Mouse (Mus musculus) limb, embryonic 14.5 days (tissue): Measurements from ENCODE around the gene Hdac9. TPM values are rescaled to one million over a fixed set of nuclear protein-coding genes. Genes with fewer than 3 reads are reported as not detected.
A peak's percentile ranks its signal among the peaks of the same experiment; 100 is the strongest.

Experiments
- ATAC-seq: fragments of 200-750 bp; cut with Nextera tagmentation; 2 replicates; pipeline ENCODE4 v1.8.0; 2017; ENCODE audit warnings: low read depth, moderate number of reproducible peaks, moderate TSS enrichment; ENCODE audit not compliant: low FRiP score
- DNase-seq: peaks from one replicate; pipeline ENCODE4 v3.0.0-alpha.2; 2015; ENCODE audit warnings: low spot score
- H3K27ac ChIP-seq: fragments of 300-500 bp; sonication (generic); replicated peaks from 2 replicates; pipeline ENCODE4 v1.5.1; 2014; ENCODE audit warnings: low read depth, mild to moderate bottlenecking, low read length, moderate library complexity, mixed read lengths
- H3K27me3 ChIP-seq: fragments of 300-500 bp; sonication (generic); 2 replicates; pipeline ENCODE4 v1.6.1; 2014; ENCODE audit warnings: low read length, mixed read lengths; ENCODE audit not compliant: control insufficient read depth, insufficient read depth
- H3K36me3 ChIP-seq: fragments of 300-500 bp; sonication (generic); 2 replicates; pipeline ENCODE4 v1.6.1; 2014; ENCODE audit warnings: mild to moderate bottlenecking, low read length, moderate library complexity, mixed read lengths; ENCODE audit not compliant: control insufficient read depth, insufficient read depth
- H3K4me1 ChIP-seq: fragments of 300-500 bp; sonication (generic); 2 replicates; pipeline ENCODE4 v1.6.1; 2014; ENCODE audit warnings: antibody characterized with exemption, low read length, mixed read lengths; ENCODE audit not compliant: control insufficient read depth, insufficient read depth
- H3K4me2 ChIP-seq: fragments of 300-500 bp; sonication (generic); replicated peaks from 2 replicates; pipeline ENCODE4 v1.6.1; 2014; ENCODE audit warnings: low read depth, mild to moderate bottlenecking, low read length, moderate library complexity; ENCODE audit not compliant: severe bottlenecking
- H3K4me3 ChIP-seq: fragments of 300-500 bp; sonication (generic); replicated peaks from 2 replicates; pipeline ENCODE4 v1.5.1; 2014; ENCODE audit warnings: low read length
- H3K9ac ChIP-seq: fragments of 300-500 bp; sonication (generic); 2 replicates; pipeline ENCODE4 v1.6.1; 2014; ENCODE audit warnings: mild to moderate bottlenecking, low read depth, low read length, moderate library complexity; ENCODE audit not compliant: severe bottlenecking
- H3K9me3 ChIP-seq: fragments of 300-500 bp; sonication (generic); 2 replicates; pipeline ENCODE4 v1.6.1; 2016; ENCODE audit warnings: low read length; ENCODE audit not compliant: control insufficient read depth
- POLR2A ChIP-seq: fragments of 200-500 bp; IDR thresholded peaks from 2 replicates; pipeline ENCODE4 v1.8.0; 2012; ENCODE audit warnings: inconsistent platforms, mild to moderate bottlenecking, moderate library complexity, borderline replicate concordance; ENCODE audit not compliant: insufficient read depth, insufficient read length; ENCODE audit errors: extremely low read depth
- WGBS: fragments of 180-500 bp; shearing (Covaris S2); extraction: QIAGEN DNeasy Blood & Tissue Kit; methylation state at CpG from one replicate; pipeline ENCODE4 v1.1.7; 2014; 5-methylcytosine and 5-hydroxymethylcytosine counted together
- polyA plus RNA-seq, 2 experiments: library from polyadenylated mRNA; depleted of rRNA in 1 of 2; stranded (reverse) in 1 of 2; unstranded in 1 of 2; fragments of >200 nt; fragmentation: Nextera tagmentation in 1 of 2; extraction: Ambion mirVana in 1 of 2; gene quantifications; 2 replicates each; pipeline versions ENCODE4 v1.2.1 to v1.2.3; 2012 to 2014

The Hdac9 gene
- polyA plus RNA-seq, 2 experiments, result 7.8 to 9.7 TPM

DNA sequence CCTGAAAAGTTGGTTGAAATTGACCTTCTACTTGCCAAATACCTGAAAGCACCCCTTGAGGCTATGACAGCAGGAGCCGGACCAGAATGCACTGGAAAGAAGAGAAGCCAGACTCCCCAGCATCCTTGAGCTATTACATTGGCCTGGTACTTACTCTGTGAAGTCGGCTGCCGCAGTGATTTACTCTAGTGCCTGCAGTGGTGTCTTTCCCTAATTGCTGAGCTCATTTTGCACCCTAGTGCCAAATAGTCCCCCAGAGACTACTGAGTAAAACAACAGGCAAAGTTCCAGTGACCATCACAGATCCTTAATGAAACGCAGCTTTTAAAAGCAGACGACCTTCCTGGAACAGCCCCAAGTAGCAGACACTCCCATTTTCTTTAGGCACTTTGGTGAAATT lies 761.2 kb downstream of the Hdac9 start:
- WGBS, result 11% methylated on average over 5 of the region's 5 CpGs
- TF ChIP-seq POLR2A, result no peak
- H3K9me3 ChIP-seq, result no peaks in the 10 kb centered on the region
- ATAC-seq (peak; percentile 80), DNase-seq (peak; percentile 69)
- 0 out of 2 replicates have a peak overlapping the region, but pooled peaks have one; percentile 56 for H3K27ac ChIP-seq
- H3K4me2 ChIP-seq, result no peak overlapping the region
- H3K4me1 ChIP-seq, result peaks cover 16% of the 10 kb centered on the region
- no peak overlapping the region for H3K4me3 ChIP-seq
- no peaks in the 10 kb centered on the region for H3K27me3 ChIP-seq
- H3K9ac ChIP-seq, result no peak overlapping the region
- H3K36me3 ChIP-seq, result no peaks in the 10 kb centered on the region

DNA sequence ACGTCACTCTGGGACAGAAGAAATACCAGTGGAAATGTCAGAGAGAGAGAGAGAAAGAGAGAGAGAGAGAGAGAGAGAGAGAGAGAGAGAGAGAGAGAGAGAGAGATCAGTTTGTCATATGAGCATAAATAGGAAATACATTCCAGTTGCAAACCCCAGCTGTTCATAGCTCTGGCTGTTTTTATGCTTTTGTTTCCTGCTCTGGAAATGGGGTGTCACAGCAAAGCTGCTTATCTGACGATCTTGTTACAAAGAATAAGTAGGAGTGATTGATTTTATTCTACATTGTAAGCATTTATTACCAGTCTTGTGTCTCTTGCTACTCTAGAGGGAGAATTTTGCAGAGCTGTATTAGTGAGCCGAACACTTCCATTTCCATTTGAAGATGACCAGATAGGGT lies 762.1 kb downstream of the Hdac9 start:
- Histone ChIP-seq H3K4me1 (peaks cover 16% of the 10 kb centered on the region), H3K36me3 (no peaks in the 10 kb centered on the region), H3K27me3 (no peaks in the 10 kb centered on the region), H3K9ac (no peak overlapping the region), H3K4me2 (no peak overlapping the region), H3K9me3 (no peaks in the 10 kb centered on the region), H3K27ac (no peak overlapping the region), H3K4me3 (no peak overlapping the region)
- DNase-seq (no peak), ATAC-seq (no peak)
- no peak for TF ChIP-seq POLR2A
- WGBS, result 49% methylated on average over 3 of the region's 3 CpGs

DNA sequence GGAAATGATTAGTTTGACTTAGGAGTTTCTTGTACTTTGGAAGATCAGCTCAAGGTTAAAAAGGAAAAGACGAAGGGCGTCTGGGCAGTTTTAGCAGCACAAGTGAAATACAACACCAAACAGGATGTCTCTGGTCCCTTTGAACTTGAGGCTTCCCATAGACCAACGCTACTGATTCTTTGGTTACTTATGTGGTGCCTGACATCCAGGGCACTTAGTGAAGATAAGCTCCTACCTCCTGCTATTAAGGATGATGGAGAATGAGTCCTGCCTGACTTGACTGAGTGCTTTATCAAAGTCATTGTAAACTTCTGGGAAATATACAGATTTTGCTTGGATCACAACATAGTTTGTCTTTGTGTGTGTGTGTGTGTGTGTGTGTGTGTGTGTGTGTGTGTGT lies 765.6 kb downstream of the Hdac9 start:
- TF ChIP-seq POLR2A, result no peak
- DNase-seq (no peak), ATAC-seq (no peak)
- no peaks in the 10 kb centered on the region for H3K9me3 ChIP-seq
- H3K9ac ChIP-seq, result no peak overlapping the region
- peaks cover 15% of the 10 kb centered on the region for H3K4me1 ChIP-seq
- H3K27ac ChIP-seq, result no peak overlapping the region
- WGBS, result 22% methylated on average over 3 of the region's 3 CpGs
- no peak overlapping the region for H3K4me2 ChIP-seq
- no peaks in the 10 kb centered on the region for H3K36me3 ChIP-seq
- H3K4me3 ChIP-seq, result no peak overlapping the region
- H3K27me3 ChIP-seq, result no peaks in the 10 kb centered on the region

DNA sequence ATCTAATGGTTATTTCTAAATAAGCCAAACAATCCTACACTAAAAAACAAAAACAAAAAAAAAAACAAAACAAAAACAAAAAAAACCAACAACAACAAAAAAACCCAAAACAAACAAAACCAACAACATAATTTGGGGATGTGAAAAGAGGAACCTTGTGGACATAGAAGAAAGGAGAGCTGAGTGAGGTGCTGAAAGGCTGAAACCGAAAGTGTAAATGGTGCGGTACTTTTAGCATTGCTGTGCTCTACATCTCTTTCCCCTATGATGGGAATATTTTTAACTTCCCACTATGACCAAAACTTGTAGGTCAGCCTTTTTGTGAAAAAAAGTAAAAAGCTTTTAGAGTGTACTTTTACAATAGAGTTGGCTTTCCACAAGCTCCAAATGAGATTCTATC lies 774.2 kb downstream of the Hdac9 start:
- no peak overlapping the region for H3K9ac ChIP-seq
- ATAC-seq (no peak), DNase-seq (no peak)
- WGBS, result 89% methylated on average over 2 of the region's 2 CpGs
- H3K36me3 ChIP-seq, result no peaks in the 10 kb centered on the region
- no peaks in the 10 kb centered on the region for H3K27me3 ChIP-seq
- no peak overlapping the region for H3K27ac ChIP-seq
- no peak for TF ChIP-seq POLR2A
- H3K4me2 ChIP-seq, result no peak overlapping the region
- no peak overlapping the region for H3K4me3 ChIP-seq
- H3K4me1 ChIP-seq, result no peaks in the 10 kb centered on the region
- H3K9me3 ChIP-seq, result no peaks in the 10 kb centered on the region

DNA sequence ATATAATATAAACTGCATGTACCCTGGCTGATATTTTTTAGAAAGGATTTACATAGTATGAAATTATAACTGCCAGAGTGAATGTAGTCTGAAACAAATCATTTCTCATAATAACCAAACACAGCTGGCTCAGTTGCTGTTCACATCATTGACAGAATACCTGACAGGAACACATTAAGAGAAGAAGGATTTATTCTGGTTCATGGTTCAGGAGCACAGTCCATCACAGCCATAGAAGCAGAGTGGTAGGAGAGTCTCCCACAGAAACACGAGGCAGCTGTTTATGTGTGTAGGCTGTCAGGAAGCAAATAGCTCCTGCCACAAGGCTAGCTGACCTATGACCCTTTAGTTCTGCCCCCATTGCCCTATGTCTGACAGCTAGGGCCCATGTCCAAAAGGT lies 803.6 kb downstream of the Hdac9 start:
- WGBS, result 24% methylated on average over 1 of the region's 1 CpGs
- H3K4me3 ChIP-seq, result no peak overlapping the region
- no peak overlapping the region for H3K4me2 ChIP-seq
- ATAC-seq (no peak), DNase-seq (no peak)
- H3K27me3 ChIP-seq, result no peaks in the 10 kb centered on the region
- H3K4me1 ChIP-seq, result no peaks in the 10 kb centered on the region
- no peak overlapping the region for H3K27ac ChIP-seq
- H3K36me3 ChIP-seq, result no peaks in the 10 kb centered on the region
- no peak overlapping the region for H3K9ac ChIP-seq
- no peaks in the 10 kb centered on the region for H3K9me3 ChIP-seq
- no peak for TF ChIP-seq POLR2A

DNA sequence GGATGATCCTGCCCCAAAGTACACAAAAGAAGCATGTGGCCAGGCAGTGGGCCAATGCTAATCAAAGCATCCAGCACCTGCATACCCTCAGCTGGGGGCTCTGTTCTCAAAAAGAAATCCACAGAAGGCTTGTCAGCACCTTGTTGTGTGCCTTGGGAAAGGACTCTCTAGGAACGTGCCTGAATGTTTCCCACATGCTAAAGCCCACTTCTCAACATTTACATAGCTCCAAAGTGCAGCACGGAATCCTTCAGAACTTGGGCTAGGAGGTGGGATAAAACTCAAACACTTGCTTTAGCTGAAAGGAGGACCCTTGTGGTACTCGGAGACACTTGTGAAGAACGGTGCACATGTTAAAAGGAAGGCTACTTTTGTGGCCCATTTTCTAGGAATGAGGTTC lies 823.9 kb downstream of the Hdac9 start:
- H3K4me3 ChIP-seq, result no peak overlapping the region
- no peaks in the 10 kb centered on the region for H3K9me3 ChIP-seq
- H3K27ac ChIP-seq, result no peak overlapping the region
- H3K9ac ChIP-seq, result no peak overlapping the region
- H3K4me2 ChIP-seq, result no peak overlapping the region
- no peaks in the 10 kb centered on the region for H3K27me3 ChIP-seq
- DNase-seq (no peak), ATAC-seq (no peak)
- TF ChIP-seq POLR2A, result no peak
- H3K36me3 ChIP-seq, result no peaks in the 10 kb centered on the region
- 70% methylated on average over 4 of the region's 4 CpGs for whole genome bisulfite sequencing
- H3K4me1 ChIP-seq, result no peaks in the 10 kb centered on the region
